Mouse (Mus musculus): Measurements from ENCODE around the gene Zhx3. TPM values are rescaled to one million over a fixed set of nuclear protein-coding genes. Genes with fewer than 3 reads are reported as not detected.

Gene Zhx3
- polyA plus RNA-seq, 1 experiment: 19.8 TPM

DNA sequence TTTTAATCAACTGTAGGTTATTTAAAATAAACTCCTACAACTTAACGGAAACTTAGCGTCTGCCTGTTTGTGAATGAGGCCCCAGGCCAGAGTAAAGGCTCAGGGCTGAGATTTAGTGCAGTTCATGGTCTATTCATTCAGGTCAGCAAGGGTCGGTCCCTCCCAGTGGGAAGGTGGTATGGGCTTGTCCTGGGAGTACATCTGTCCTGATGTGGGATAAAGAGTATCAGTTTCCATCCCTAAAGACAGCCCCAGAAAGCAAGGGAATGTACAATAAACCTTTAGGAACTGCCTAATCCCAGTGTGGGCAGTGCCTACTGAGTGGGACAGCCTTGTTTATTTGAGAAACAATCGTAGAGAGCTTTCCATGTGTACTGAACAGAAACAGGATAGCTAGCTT, 150.1 kb downstream of the Zhx3 start:
- TF ChIP-seq POLR2A (IDR thresholded peaks at IDR 0.05; ENCODE audit: extremely low read depth, insufficient read depth, low read length): no peak
- no peak for TF ChIP-seq CTCF (IDR thresholded peaks at IDR 0.05; ENCODE audit: extremely low read depth, insufficient read depth, low read length)
- peaks cover 6% of the 10 kb centered on the region; the same call in 1 of the 2 replicates for H3K4me1 ChIP-seq (ENCODE audit: control insufficient read depth, insufficient read depth, low read length)
- no peak overlapping the region for H3K27ac ChIP-seq (ENCODE audit: insufficient read depth, low read length)
- H3K4me3 ChIP-seq (ENCODE audit: insufficient read depth, low read length): no peak overlapping the region

DNA sequence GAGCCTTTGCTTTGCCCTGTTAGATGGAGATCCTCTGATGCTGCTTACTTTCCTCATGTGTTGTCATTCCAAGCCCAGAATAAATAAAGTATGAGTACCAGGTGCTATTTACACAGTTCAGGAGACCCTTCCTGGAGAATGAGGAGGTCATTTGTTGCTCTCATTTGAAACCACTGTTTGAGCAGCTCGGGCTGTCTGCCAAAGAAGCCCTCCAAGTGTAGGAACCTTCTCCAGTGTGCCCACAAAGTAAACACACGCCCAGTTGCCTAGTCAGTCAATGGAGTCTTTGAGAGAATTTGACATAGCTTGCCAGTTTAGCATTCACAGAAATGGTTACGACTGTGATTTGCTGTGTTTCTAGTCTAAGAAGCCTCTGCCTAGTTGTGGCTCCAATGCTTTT, 154.0 kb downstream of the Zhx3 start:
- no peak for TF ChIP-seq POLR2A (IDR thresholded peaks at IDR 0.05; ENCODE audit: extremely low read depth, insufficient read depth, low read length)
- no peak for TF ChIP-seq CTCF (IDR thresholded peaks at IDR 0.05; ENCODE audit: extremely low read depth, insufficient read depth, low read length)

DNA sequence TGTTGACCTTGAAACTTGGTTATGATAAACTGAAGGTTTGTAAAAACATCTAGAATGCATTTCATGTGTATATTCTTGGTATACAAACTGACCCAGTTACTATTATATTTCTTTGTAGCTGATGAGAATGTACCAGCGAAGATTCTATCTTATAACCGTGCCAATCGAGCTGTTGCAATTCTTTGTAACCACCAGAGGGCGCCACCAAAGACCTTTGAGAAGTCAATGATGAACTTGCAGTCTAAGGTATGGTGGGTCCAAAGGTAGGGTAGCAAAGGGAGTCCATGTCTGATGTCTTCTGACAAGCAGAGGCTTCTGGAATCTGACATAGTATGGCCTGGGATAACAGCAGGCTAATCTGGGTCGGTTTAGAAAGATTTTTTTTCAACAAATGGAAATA, 155.5 kb downstream of the Zhx3 start:
- TF ChIP-seq POLR2A (IDR thresholded peaks at IDR 0.05; ENCODE audit: extremely low read depth, insufficient read depth, low read length): no peak
- peak; percentile 33; the same call in 1 of the 2 replicates for TF ChIP-seq CTCF (IDR thresholded peaks at IDR 0.05; ENCODE audit: extremely low read depth, insufficient read depth, low read length)
- Histone ChIP-seq H3K4me3 (ENCODE audit: insufficient read depth, low read length) (no peak overlapping the region), H3K4me1 (ENCODE audit: control insufficient read depth, insufficient read depth, low read length) (peaks cover 9% of the 10 kb centered on the region; the same call in 1 of the 2 replicates), H3K27ac (ENCODE audit: insufficient read depth, low read length) (no peak overlapping the region)

More for the DNA sequence above, 154.0 kb downstream of the Zhx3 start:
- H3K4me3 ChIP-seq (ENCODE audit: insufficient read depth, low read length): no peak overlapping the region
- H3K4me1 ChIP-seq (ENCODE audit: control insufficient read depth, insufficient read depth, low read length): peaks cover 9% of the 10 kb centered on the region; the same call in 1 of the 2 replicates
- H3K27ac ChIP-seq (ENCODE audit: insufficient read depth, low read length): peak overlapping the region; percentile 54; the same call in 1 of the 2 replicates

DNA sequence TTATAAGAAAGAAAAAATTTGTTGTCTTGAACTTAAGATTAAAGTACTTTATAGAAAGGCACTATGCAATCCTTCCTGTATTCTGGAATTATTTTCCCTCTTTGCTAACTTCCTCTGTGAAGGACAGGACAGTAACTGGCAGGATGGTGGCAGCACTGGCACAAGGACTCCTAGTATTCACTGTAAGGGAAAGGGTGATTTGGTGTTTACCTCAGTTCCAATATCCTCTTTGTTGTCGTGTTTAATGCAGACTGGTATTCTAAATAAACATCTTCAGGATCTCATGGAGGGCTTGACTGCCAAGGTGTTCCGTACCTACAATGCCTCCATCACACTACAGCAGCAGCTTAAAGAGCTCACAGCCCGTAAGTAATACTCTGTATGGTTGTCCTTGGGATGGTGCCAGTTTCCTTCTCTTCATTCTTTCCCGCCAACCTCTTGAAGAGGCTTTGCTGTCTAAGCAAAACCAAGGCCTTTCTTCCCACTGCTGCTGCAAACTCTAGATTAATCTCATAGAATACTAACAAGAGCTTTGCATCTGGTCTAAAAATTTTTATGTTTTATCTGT, 157.3 kb downstream of the Zhx3 start:
- peaks cover 9% of the 10 kb centered on the region; the same call in 1 of the 2 replicates for H3K4me1 ChIP-seq (ENCODE audit: control insufficient read depth, insufficient read depth, low read length)
- no peak overlapping the region; the same call in 1 of the 2 replicates for H3K27ac ChIP-seq (ENCODE audit: insufficient read depth, low read length)
- TF ChIP-seq POLR2A (IDR thresholded peaks at IDR 0.05; ENCODE audit: extremely low read depth, insufficient read depth, low read length) (no peak), CTCF (IDR thresholded peaks at IDR 0.05; ENCODE audit: extremely low read depth, insufficient read depth, low read length) (peak; percentile 17; the same call in 1 of the 2 replicates)
- no peak overlapping the region for H3K4me3 ChIP-seq (ENCODE audit: insufficient read depth, low read length)

DNA sequence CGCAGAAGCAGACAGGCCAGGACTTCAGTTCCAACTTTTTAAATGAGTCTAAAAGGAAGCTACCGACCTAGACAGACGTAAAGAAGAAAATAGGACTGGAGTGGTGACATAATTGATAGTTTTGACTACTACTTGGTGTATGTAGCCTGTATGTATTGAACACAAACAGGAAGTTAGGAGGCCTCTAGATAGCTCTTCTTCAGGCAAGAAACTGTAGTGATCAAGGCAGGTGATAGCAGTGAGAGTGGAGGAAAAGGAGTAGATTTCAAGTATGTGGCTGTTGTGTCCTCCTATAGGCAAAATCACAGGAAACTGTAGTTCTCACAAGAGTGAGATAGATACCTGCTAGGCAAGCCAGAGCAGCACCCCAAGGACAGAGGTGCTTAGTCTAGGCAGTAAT, 165.1 kb downstream of the Zhx3 start:
- Histone ChIP-seq H3K4me3 (ENCODE audit: insufficient read depth, low read length) (no peak overlapping the region), H3K27ac (ENCODE audit: insufficient read depth, low read length) (no peak overlapping the region), H3K4me1 (ENCODE audit: control insufficient read depth, insufficient read depth, low read length) (no peaks in the 10 kb centered on the region)
- TF ChIP-seq CTCF (IDR thresholded peaks at IDR 0.05; ENCODE audit: extremely low read depth, insufficient read depth, low read length) (no peak), POLR2A (IDR thresholded peaks at IDR 0.05; ENCODE audit: extremely low read depth, insufficient read depth, low read length) (no peak)

DNA sequence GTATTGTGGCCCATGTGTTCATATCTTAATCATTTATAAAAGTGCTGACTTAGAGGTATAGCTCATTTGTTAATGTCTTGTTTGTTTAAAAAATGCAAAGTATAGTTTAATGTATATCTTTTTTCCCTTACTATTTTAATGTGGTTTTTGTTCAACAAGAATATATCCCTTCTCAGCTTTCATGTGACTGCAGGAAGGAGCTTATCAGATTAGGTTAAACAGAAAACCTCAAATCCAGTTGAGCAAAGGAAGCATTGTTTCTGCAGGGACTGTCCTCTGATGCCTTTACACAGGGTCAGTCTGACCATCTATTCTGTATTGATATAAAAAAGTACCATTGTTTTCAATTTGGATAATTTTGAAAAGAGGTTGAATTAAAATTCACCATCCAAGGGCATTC, 170.0 kb downstream of the Zhx3 start:
- H3K4me3 ChIP-seq (ENCODE audit: insufficient read depth, low read length): no peak overlapping the region
- TF ChIP-seq CTCF (IDR thresholded peaks at IDR 0.05; ENCODE audit: extremely low read depth, insufficient read depth, low read length) (no peak), POLR2A (IDR thresholded peaks at IDR 0.05; ENCODE audit: extremely low read depth, insufficient read depth, low read length) (no peak)
- H3K27ac ChIP-seq (ENCODE audit: insufficient read depth, low read length): no peak overlapping the region
- H3K4me1 ChIP-seq (ENCODE audit: control insufficient read depth, insufficient read depth, low read length): peaks cover 5% of the 10 kb centered on the region; the same call in 1 of the 2 replicates

DNA sequence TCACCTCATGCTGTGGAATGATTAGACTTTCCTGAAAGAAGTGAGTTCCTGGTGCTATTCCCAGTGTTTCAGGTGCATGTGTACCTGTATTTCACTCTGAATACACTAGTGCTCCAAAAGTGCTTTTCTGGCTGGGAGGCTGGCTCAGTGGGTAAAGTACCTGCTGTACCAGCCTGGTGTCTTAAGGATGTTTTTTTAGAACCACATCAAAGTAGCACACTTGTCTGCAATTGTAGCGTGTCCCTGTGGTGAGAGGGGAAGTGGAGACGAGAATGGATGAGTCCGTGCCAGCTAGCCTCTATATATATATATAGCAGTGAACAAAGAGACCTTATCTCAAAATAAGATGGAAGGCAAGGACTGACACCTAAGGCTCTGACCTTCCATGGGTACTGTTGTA, 171.2 kb downstream of the Zhx3 start:
- Histone ChIP-seq H3K4me3 (ENCODE audit: insufficient read depth, low read length) (no peak overlapping the region), H3K27ac (ENCODE audit: insufficient read depth, low read length) (no peak overlapping the region), H3K4me1 (ENCODE audit: control insufficient read depth, insufficient read depth, low read length) (peaks cover 5% of the 10 kb centered on the region; the same call in 1 of the 2 replicates)
- no peak for TF ChIP-seq CTCF (IDR thresholded peaks at IDR 0.05; ENCODE audit: extremely low read depth, insufficient read depth, low read length)

DNA sequence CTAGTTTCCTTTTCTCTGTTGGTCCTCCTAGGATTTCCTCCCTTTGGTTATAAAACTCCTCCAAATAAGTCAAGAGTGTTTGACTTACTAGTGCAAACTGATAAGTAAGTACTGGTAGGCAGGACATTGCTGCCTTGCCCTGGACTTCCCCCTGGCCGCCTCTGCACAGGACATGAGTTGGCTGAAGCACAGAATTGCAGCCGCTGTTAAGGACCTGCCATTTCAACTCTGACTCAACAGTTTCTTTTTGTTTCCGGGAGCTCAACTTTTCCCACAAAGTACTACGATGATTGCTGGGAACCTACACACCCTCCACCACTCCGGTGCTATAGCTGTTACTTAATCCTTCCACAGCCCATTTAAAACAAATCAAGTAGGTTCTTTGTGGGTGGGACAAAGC, 172.5 kb downstream of the Zhx3 start:
- H3K27ac ChIP-seq (ENCODE audit: insufficient read depth, low read length): no peak overlapping the region; the same call in 1 of the 2 replicates

More for the DNA sequence above, 172.5 kb downstream of the Zhx3 start:
- Histone ChIP-seq H3K4me1 (ENCODE audit: control insufficient read depth, insufficient read depth, low read length) (peaks cover 5% of the 10 kb centered on the region; the same call in 1 of the 2 replicates), H3K4me3 (ENCODE audit: insufficient read depth, low read length) (no peak overlapping the region)
- TF ChIP-seq POLR2A (IDR thresholded peaks at IDR 0.05; ENCODE audit: extremely low read depth, insufficient read depth, low read length) (no peak), CTCF (IDR thresholded peaks at IDR 0.05; ENCODE audit: extremely low read depth, insufficient read depth, low read length) (no peak)

Other genes starting within 250 kb of the Zhx3 start
- gene Top1, start 227.1 kb downstream of the Zhx3 start, polyA plus RNA-seq (2012; rRNA removed): 26.4 and 27.8 TPM in 2 replicates
- gene Plcg1, start 141.7 kb downstream of the Zhx3 start, polyA plus RNA-seq (2012; rRNA removed): 78.5 and 94.8 TPM in 2 replicates
- 1.1 and 1.3 TPM in 2 replicates for gene Lpin3, start 7.7 kb upstream of the Zhx3 start, polyA plus RNA-seq (2012; rRNA removed)
- 0.10 and 0.21 TPM in 2 replicates for gene Emilin3, start 39.3 kb upstream of the Zhx3 start, polyA plus RNA-seq (2012; rRNA removed)
- gene Chd6, start 236.1 kb upstream of the Zhx3 start, polyA plus RNA-seq (2012; rRNA removed): 25.5 and 26.7 TPM in 2 replicates